11 mouse cellular contexts compared by ENCODE assay signal in genomic region chr14:30027378-30027777, GRCm38 (mm10). TPM values are rescaled to one million over a fixed set of nuclear protein-coding genes. Genes with fewer than 3 reads are reported as not detected.
DNase-seq lines count a peak whose midpoint lies in the region; ATAC-seq and TF ChIP-seq lines count a peak whose summit lies in the region.
"Had no signal": no experiment of that assay in that cellular context is flagged by ENCODE, and none has a peak within 500 bp of the region (broad histone marks: within the 10 kb centered on the region; RNA-seq: fewer than 3 reads in every experiment).

No protein-coding gene starts in this region.

- TF ChIP-seq CTCF in intestine, postnatal 0 days (IDR thresholded peaks at IDR 0.05; ENCODE audit: low read depth) = peak; percentile 63

- H3K27me3 ChIP-seq in intestine, postnatal 0 days (replicated peaks; ENCODE audit: control insufficient read depth, insufficient read depth, low read length) = no peaks in the 10 kb centered on the region
- no peaks in the 10 kb centered on the region for H3K27me3 ChIP-seq in intestine, embryonic 15.5 days (replicated peaks)
- H3K27me3 ChIP-seq: hindbrain, embryonic 12.5 days; limb, embryonic 12.5 days had no signal

- whole genome bisulfite sequencing in intestine, postnatal 0 days = 52% methylated on average over 2 of the region's 2 CpGs
- WGBS in intestine, embryonic 15.5 days = 43% methylated on average over 2 of the region's 2 CpGs

- H3K36me3 ChIP-seq in intestine, postnatal 0 days (ENCODE audit: control insufficient read depth, insufficient read depth) = no peaks in the 10 kb centered on the region
- no peaks in the 10 kb centered on the region for H3K36me3 ChIP-seq in intestine, embryonic 15.5 days
- H3K36me3 ChIP-seq: hindbrain, embryonic 12.5 days; limb, embryonic 12.5 days had no signal

- no peak overlapping the region for H3K27ac ChIP-seq in intestine, postnatal 0 days (ENCODE audit: low read depth, low read length)
- H3K27ac ChIP-seq in intestine, embryonic 15.5 days = no peak overlapping the region
- H3K27ac ChIP-seq: hindbrain, embryonic 12.5 days; limb, embryonic 12.5 days had no signal

- no peaks in the 10 kb centered on the region for H3K4me1 ChIP-seq in intestine, postnatal 0 days (replicated peaks; ENCODE audit: control insufficient read depth, insufficient read depth, low read length)
- no peaks in the 10 kb centered on the region for H3K4me1 ChIP-seq in intestine, embryonic 15.5 days (replicated peaks)
- H3K4me1 ChIP-seq: hindbrain, embryonic 12.5 days; limb, embryonic 12.5 days had no signal

- H3K9ac ChIP-seq in intestine, postnatal 0 days (ENCODE audit: low read depth, low read length) = no peak overlapping the region
- H3K9ac ChIP-seq in intestine, embryonic 15.5 days = no peak overlapping the region
- H3K9ac ChIP-seq: hindbrain, embryonic 12.5 days; limb, embryonic 12.5 days had no signal

- H3K9me3 ChIP-seq in intestine, postnatal 0 days (ENCODE audit: control insufficient read depth) = no peaks in the 10 kb centered on the region
- H3K9me3 ChIP-seq in intestine, embryonic 15.5 days = no peaks in the 10 kb centered on the region
- H3K9me3 ChIP-seq: hindbrain, embryonic 12.5 days; limb, embryonic 12.5 days had no signal

- no peak overlapping the region for H3K4me3 ChIP-seq in intestine, postnatal 0 days (ENCODE audit: low read depth, low read length)
- H3K4me3 ChIP-seq in intestine, embryonic 15.5 days (replicated peaks) = no peak overlapping the region
- H3K4me3 ChIP-seq: erythroblast, embryonic 14.5 days; hindbrain, embryonic 12.5 days; limb, embryonic 12.5 days had no signal

- DNase-seq in CD4-positive helper T cell, adult 2 months (ENCODE audit: low read depth, low spot score) = peak; percentile 56
- DNase-seq in T-cell, adult 2 months (ENCODE audit: low spot score) = peak; percentile 48
- peak; percentile 28 for DNase-seq in lung, postnatal 14 days
- no peak for DNase-seq in frontal cortex, postnatal 36 days (ENCODE audit: low spot score in 2 of 2)
- DNase-seq in urinary bladder, postnatal 36 days (ENCODE audit: low spot score in 2 of 2) = no peak
- DNase-seq in gastrocnemius, postnatal 25 days = no peak

- no peak overlapping the region for H3K4me2 ChIP-seq in intestine, postnatal 0 days (replicated peaks; ENCODE audit: low read depth)
- H3K4me2 ChIP-seq in intestine, embryonic 15.5 days (replicated peaks) = no peak overlapping the region
- H3K4me2 ChIP-seq: hindbrain, embryonic 12.5 days; limb, embryonic 12.5 days had no signal

- no peak for ATAC-seq in intestine, postnatal 0 days
- no peak for ATAC-seq in intestine, embryonic 15.5 days

RNA-seq across cellular contexts. Expression of gene Chdh, which starts 18.6 kb away (rescaled TPM):
- 1.1 and 1.4 TPM in 2 replicates for polyA plus RNA-seq in intestine, postnatal 0 days (2015; fragmentation: Nextera tagmentation; extraction: Ambion mirVana)
- 1.3 and 1.5 TPM in 2 replicates for polyA plus RNA-seq in intestine, embryonic 15.5 days (2015; fragmentation: Nextera tagmentation; extraction: Ambion mirVana)
- 1 to 10 TPM in 1 of 2 experiments, under 1 TPM in 1; 0.18 to 1.3 TPM for total RNA-seq in gastrocnemius, postnatal 25 days (2021)
- polyA plus RNA-seq: erythroblast, embryonic 14.5 days had no signal

RNA-seq across cellular contexts. Expression of gene Il17rb, which starts 18.7 kb away (rescaled TPM):
- polyA plus RNA-seq in intestine, postnatal 0 days (2015; fragmentation: Nextera tagmentation; extraction: Ambion mirVana) = 0.41 and 0.65 TPM in 2 replicates
- 0.74 and 0.76 TPM in 2 replicates for polyA plus RNA-seq in intestine, embryonic 15.5 days (2015; fragmentation: Nextera tagmentation; extraction: Ambion mirVana)
- total RNA-seq in gastrocnemius, postnatal 25 days (2021) = under 1 TPM in 1 of 2 experiments, not detected in 1; 0.19 TPM
- polyA plus RNA-seq: erythroblast, embryonic 14.5 days had no signal

RNA-seq across cellular contexts. Expression of gene Actr8, which starts 49.2 kb away (rescaled TPM):
- 20.1 and 21.6 TPM in 2 replicates for polyA plus RNA-seq in intestine, postnatal 0 days (2015; fragmentation: Nextera tagmentation; extraction: Ambion mirVana)
- polyA plus RNA-seq in intestine, embryonic 15.5 days (2015; fragmentation: Nextera tagmentation; extraction: Ambion mirVana) = 51.9 and 55.7 TPM in 2 replicates
- 10 to 100 TPM; 28.1 to 29.8 TPM for total RNA-seq in gastrocnemius, postnatal 25 days (2021)

RNA-seq across cellular contexts. Expression of gene Selenok, which starts 59.3 kb away (rescaled TPM):
- polyA plus RNA-seq in intestine, postnatal 0 days (2015; fragmentation: Nextera tagmentation; extraction: Ambion mirVana) = 313 and 318 TPM in 2 replicates
- 255 and 267 TPM in 2 replicates for polyA plus RNA-seq in intestine, embryonic 15.5 days (2015; fragmentation: Nextera tagmentation; extraction: Ambion mirVana)
- 10 to 100 TPM; 61.2 to 65.4 TPM for total RNA-seq in gastrocnemius, postnatal 25 days (2021)

Comparison
In these comparisons a context has a peak if more than half of its experiments do, and no peak if none do; other contexts are left out.
1. DNase-seq: peak in CD4-positive helper T cell, adult 2 months (single experiment), T-cell, adult 2 months (single experiment) and lung, postnatal 14 days (single experiment); none in frontal cortex, postnatal 36 days (0 of 2), urinary bladder, postnatal 36 days (0 of 2) and gastrocnemius, postnatal 25 days (single experiment).